8 mouse cellular contexts compared by ENCODE assay signal in genomic region chr6:50263670-50264069, GRCm38 (mm10). TPM values are rescaled to one million over a fixed set of nuclear protein-coding genes. Genes with fewer than 3 reads are reported as not detected.
DNase-seq lines count a peak whose midpoint lies in the region; ATAC-seq lines count a peak whose summit lies in the region.

Gene Gsdme (minus strand): TSS chr6:50263862.

- no peaks in the 10 kb centered on the region for H3K27me3 ChIP-seq in heart, embryonic 16.5 days (ENCODE audit: control insufficient read depth, insufficient read depth, low read length)
- no peaks in the 10 kb centered on the region for H3K27me3 ChIP-seq in limb, embryonic 15.5 days

- H3K9ac ChIP-seq in heart, embryonic 16.5 days (ENCODE audit: low read length), result no peak within 1 kb of the TSS
- no peak within 1 kb of the TSS for H3K9ac ChIP-seq in limb, embryonic 15.5 days

- H3K27ac ChIP-seq in heart, embryonic 16.5 days (ENCODE audit: low read length), result no peak within 1 kb of the TSS
- no peak within 1 kb of the TSS for H3K27ac ChIP-seq in limb, embryonic 15.5 days

- no peaks in the 10 kb centered on the region for H3K36me3 ChIP-seq in heart, embryonic 16.5 days (ENCODE audit: control insufficient read depth, insufficient read depth)
- no peaks in the 10 kb centered on the region for H3K36me3 ChIP-seq in limb, embryonic 15.5 days

- WGBS in heart, embryonic 16.5 days, result 55% methylated on average over 6 of the region's 6 CpGs
- 83% methylated on average over 6 of the region's 6 CpGs for WGBS in limb, embryonic 15.5 days

- H3K9me3 ChIP-seq in heart, embryonic 16.5 days (replicated peaks; ENCODE audit: control insufficient read depth, low read length), result no peaks in the 10 kb centered on the region
- H3K9me3 ChIP-seq in limb, embryonic 15.5 days, result no peaks in the 10 kb centered on the region

- ATAC-seq in heart, embryonic 16.5 days (replicated peaks; ENCODE audit: extremely low read depth, insufficient read depth, low FRiP score), result no peak
- no peak for ATAC-seq in limb, embryonic 15.5 days (ENCODE audit: insufficient number of reproducible peaks, low FRiP score, low TSS enrichment, low read depth)

- peaks cover 4% of the 10 kb centered on the region; the same call in 1 of the 2 replicates for H3K4me1 ChIP-seq in heart, embryonic 16.5 days (ENCODE audit: control insufficient read depth, insufficient read depth, low read length)
- H3K4me1 ChIP-seq in limb, embryonic 15.5 days, result peaks cover 13% of the 10 kb centered on the region

- DNase-seq in heart, adult 18-20 months, result peak; percentile 11 to 35
- DNase-seq in heart, adult 8-10 months (ENCODE audit: low spot score), result no peak
- peak; percentile 55 for DNase-seq in 3T3-L1 (ENCODE audit: low read depth, low spot score)
- DNase-seq in adipocyte (ENCODE audit: low spot score), result no peak
- no peak for DNase-seq in cerebellum, postnatal 10 days
- DNase-seq in cerebellum, adult 11 months, result no peak

- H3K4me3 ChIP-seq in heart, embryonic 16.5 days (ENCODE audit: low read length), result no peak within 1 kb of the TSS
- H3K4me3 ChIP-seq in limb, embryonic 15.5 days, result no peak within 1 kb of the TSS

- H3K4me2 ChIP-seq in heart, embryonic 16.5 days (ENCODE audit: low read depth, low read length), result no peak within 1 kb of the TSS
- H3K4me2 ChIP-seq in limb, embryonic 15.5 days, result no peak within 1 kb of the TSS

RNA-seq across cellular contexts. Expression of gene Gsdme, which starts in this region (rescaled TPM):
- total RNA-seq in heart, adult 18-20 months (2021), result under 1 TPM; 0.30 to 0.44 TPM
- under 1 TPM; 0.27 to 0.75 (median 0.55) TPM for total RNA-seq in heart, adult 8-10 months (2022)
- 33.5 and 37.7 TPM in 2 replicates for polyA plus RNA-seq in heart, embryonic 16.5 days (2015; fragmentation: Nextera tagmentation; extraction: Ambion mirVana)
- 30.7 and 31.3 TPM in 2 replicates for polyA plus RNA-seq in limb, embryonic 15.5 days (2015; fragmentation: Nextera tagmentation; extraction: Ambion mirVana)

Comparison
In these comparisons a context has a peak if more than half of its experiments do, and no peak if none do; other contexts are left out.
1. Peak in DNase-seq in heart, adult 18-20 months; RNA of the gene not detected or under 1 TPM.